Mouse (Mus musculus): ENCODE measurements around the gene Vldlr.

GRCm38 (mm10) chr19:27226626-27227025 lies 10.3 kb downstream of the Vldlr start:
- TF ChIP-seq EP300 (IDR thresholded peaks at IDR 0.05) (peak; percentile 81), CTCF (IDR thresholded peaks at IDR 0.05) (no peak)
